Mouse (Mus musculus) kidney, embryonic 14.5 days (tissue): Measurements from ENCODE around the gene Zfp948. TPM values are rescaled to one million over a fixed set of nuclear protein-coding genes. Genes with fewer than 3 reads are reported as not detected.

Experiments used
- ATAC-seq: fragments of 200-750 bp; cut with Nextera tagmentation; 2 replicates; pipeline ENCODE4 v1.8.0; 2017; ENCODE audit warnings: moderate number of reproducible peaks, mild to moderate bottlenecking, moderate TSS enrichment, moderate library complexity; ENCODE audit not compliant: low FRiP score, low TSS enrichment
- H3K27ac ChIP-seq: fragments of 300-500 bp; sonication (generic); 2 replicates; pipeline ENCODE4 v1.5.1; 2014; ENCODE audit warnings: low read depth, mild to moderate bottlenecking, low read length, moderate library complexity, mixed read lengths
- H3K27me3 ChIP-seq: fragments of 300-500 bp; sonication (generic); 2 replicates; pipeline ENCODE4 v1.6.1; 2014; ENCODE audit warnings: mild to moderate bottlenecking, low read length; ENCODE audit not compliant: control insufficient read depth, insufficient read depth
- H3K36me3 ChIP-seq: fragments of 300-500 bp; sonication (generic); 2 replicates; pipeline ENCODE4 v1.6.1; 2014; ENCODE audit warnings: low read length, mixed read lengths; ENCODE audit not compliant: control insufficient read depth, insufficient read depth
- H3K4me1 ChIP-seq: fragments of 300-500 bp; sonication (generic); 2 replicates; pipeline ENCODE4 v1.6.1; 2014; ENCODE audit warnings: low read length, mixed read lengths; ENCODE audit not compliant: control insufficient read depth, insufficient read depth
- H3K4me2 ChIP-seq: fragments of 300-500 bp; sonication (generic); replicated peaks from 2 replicates; pipeline ENCODE4 v1.6.1; 2014; ENCODE audit warnings: low read depth, mild to moderate bottlenecking, low read length
- H3K4me3 ChIP-seq: fragments of 300-500 bp; sonication (generic); 2 replicates; pipeline ENCODE4 v1.5.1; 2014; ENCODE audit warnings: mild to moderate bottlenecking, low read length
- H3K9ac ChIP-seq: fragments of 300-500 bp; sonication (generic); 2 replicates; pipeline ENCODE4 v1.6.1; 2014; ENCODE audit warnings: low read depth, mild to moderate bottlenecking, low read length, moderate library complexity
- H3K9me3 ChIP-seq: fragments of 300-500 bp; sonication (generic); 2 replicates; pipeline ENCODE4 v1.6.1; 2016; ENCODE audit warnings: low read length; ENCODE audit not compliant: control insufficient read depth
- WGBS: fragments of 180-500 bp; shearing (Covaris S2); extraction: QIAGEN DNeasy Blood & Tissue Kit; methylation state at CpG from one replicate; pipeline ENCODE4 v1.1.7; 2014; 5-methylcytosine and 5-hydroxymethylcytosine counted together
- polyA plus RNA-seq: library from polyadenylated mRNA; unstranded; fragments of >200 nt; fragmentation: Nextera tagmentation; extraction: Ambion mirVana; gene quantifications from 2 replicates; pipeline ENCODE4 v1.2.1, GENCODE M21; 2014

Gene Zfp948
- polyA plus RNA-seq, 1 experiment from 2014 or later: 24.3 TPM

DNA sequence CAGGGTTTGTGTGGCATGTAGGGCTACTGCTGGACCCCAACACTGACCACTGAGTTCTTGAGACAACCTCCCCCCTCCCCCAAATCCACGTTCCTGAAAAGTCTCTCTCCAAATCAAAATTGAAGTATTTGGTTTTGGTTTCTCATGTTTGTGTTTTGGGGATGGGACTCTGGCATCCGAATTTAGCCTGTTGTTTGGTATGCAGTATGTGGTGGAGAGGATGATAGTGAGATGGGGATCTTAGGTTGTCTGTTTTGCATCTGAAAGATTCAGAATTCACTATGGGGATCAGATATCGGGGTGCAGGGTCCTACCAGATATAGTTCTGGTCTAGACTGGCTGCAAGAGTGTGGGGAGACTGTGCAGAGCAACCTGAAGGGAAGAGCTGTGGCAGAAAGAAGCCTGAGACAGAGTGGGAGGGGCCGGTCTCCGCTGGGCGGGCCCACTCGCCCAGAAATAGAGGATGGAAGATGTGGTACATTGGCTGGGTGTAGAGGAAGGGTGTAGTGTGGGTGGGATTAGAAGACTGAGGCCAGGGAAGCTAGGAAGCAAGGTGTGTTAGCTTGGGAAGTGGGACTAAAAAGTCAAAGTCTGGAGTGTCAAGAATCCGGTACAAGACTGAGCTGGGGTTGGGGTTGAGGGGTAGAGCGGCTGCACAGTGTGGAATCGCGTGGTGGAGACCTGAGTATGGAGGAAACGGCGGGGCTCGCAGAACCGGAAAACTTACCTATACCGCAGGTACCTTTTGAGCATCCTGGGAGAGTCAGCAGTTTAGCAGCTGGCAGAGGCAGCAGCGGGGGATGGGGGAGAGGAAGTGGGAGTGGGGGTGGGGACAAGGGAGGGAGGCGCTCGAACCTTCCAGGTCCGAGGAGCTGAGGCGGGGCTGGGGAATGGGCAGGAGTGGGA lies 31.5 kb upstream of the Zfp948 start, which contains the start of gene Zfp52:
Gene Zfp52, plus strand, starts transcription at position 444 of the 906 bp plus-strand sequence.
- ATAC-seq: peak; percentile 79
- Histone ChIP-seq H3K9ac (peak within 1 kb of the TSS; percentile 59), H3K4me2 (peak within 1 kb of the TSS; percentile 74), H3K4me1 (peaks cover 4% of the 10 kb centered on the region), H3K27me3 (no peaks in the 10 kb centered on the region), H3K9me3 (no peaks in the 10 kb centered on the region), H3K27ac (peak within 1 kb of the TSS; percentile 43; the same call in 1 of the 2 replicates), H3K36me3 (no peaks in the 10 kb centered on the region), H3K4me3 (peak within 1 kb of the TSS; percentile 58)
- WGBS: 2% methylated on average over 21 of the region's 21 CpGs

DNA sequence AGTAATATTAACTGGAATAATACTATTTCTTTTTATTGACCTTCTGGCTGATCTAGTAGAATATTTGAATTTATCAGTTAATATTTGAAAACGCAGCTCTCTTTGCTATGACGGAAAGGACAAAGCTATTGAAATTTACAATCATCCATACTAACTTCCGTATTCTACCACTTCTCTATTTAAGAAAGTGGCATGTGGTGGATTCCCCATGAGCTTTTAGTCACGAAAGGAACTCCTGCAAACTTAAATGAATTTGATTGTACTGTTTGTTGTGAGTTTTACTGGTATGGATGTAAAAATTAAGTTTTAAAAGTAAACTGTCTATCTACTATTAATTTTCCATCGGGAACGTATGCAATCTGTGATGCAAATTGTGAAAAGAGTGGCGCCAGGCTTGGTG lies 30.7 kb upstream of the Zfp948 start:
- no peak for ATAC-seq
- no peaks in the 10 kb centered on the region for H3K9me3 ChIP-seq
- peak overlapping the region; percentile 74 for H3K4me2 ChIP-seq
- H3K9ac ChIP-seq: peak overlapping the region; percentile 59; the same call in 1 of the 2 replicates
- H3K36me3 ChIP-seq: no peaks in the 10 kb centered on the region
- no peaks in the 10 kb centered on the region for H3K27me3 ChIP-seq
- peak overlapping the region; percentile 58 for H3K4me3 ChIP-seq
- H3K27ac ChIP-seq: no peak overlapping the region
- WGBS: 41% methylated on average over 7 of the region's 7 CpGs
- H3K4me1 ChIP-seq: peaks cover 4% of the 10 kb centered on the region

- Histone ChIP-seq H3K4me3 (no peak overlapping the region), H3K27ac (no peak overlapping the region), H3K27me3 (no peaks in the 10 kb centered on the region), H3K36me3 (no peaks in the 10 kb centered on the region), H3K9me3 (no peaks in the 10 kb centered on the region), H3K9ac (no peak overlapping the region), H3K4me2 (no peak overlapping the region), H3K4me1 (peaks cover 4% of the 10 kb centered on the region)
- WGBS: 68% methylated on average over 2 of the region's 2 CpGs
- no peak for ATAC-seq
Measured at GRCm38 (mm10) chr17:21536676-21537075, 30.1 kb upstream of the Zfp948 start.

DNA sequence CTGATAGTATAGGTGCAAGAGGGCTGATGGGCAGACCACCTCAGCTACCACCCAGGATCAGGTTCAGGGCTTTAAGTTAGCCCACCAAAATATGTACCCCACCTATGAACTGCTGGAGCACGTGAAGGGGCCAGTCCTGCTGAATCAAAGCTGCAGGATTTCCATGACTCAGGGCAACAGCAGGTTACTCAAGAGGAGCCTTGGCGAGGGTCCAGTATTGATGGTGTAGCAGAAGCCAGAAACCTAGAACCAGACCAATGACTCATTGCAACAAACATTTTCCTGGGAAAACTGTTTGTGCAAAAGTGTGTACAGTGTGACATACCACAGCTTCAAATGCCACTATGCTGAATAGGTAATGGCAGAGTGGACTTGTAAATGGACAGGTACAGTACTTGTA lies 9.0 kb upstream of the Zfp948 start:
- no peaks in the 10 kb centered on the region for H3K27me3 ChIP-seq
- H3K9me3 ChIP-seq: no peaks in the 10 kb centered on the region
- peaks cover 8% of the 10 kb centered on the region; the same call in 1 of the 2 replicates for H3K36me3 ChIP-seq
- H3K4me1 ChIP-seq: no peaks in the 10 kb centered on the region
- ATAC-seq: no peak
- H3K27ac ChIP-seq: no peak overlapping the region
- no peak overlapping the region for H3K4me3 ChIP-seq
- no peak overlapping the region for H3K9ac ChIP-seq
- WGBS: 93% methylated on average over 2 of the region's 2 CpGs
- no peak overlapping the region for H3K4me2 ChIP-seq

DNA sequence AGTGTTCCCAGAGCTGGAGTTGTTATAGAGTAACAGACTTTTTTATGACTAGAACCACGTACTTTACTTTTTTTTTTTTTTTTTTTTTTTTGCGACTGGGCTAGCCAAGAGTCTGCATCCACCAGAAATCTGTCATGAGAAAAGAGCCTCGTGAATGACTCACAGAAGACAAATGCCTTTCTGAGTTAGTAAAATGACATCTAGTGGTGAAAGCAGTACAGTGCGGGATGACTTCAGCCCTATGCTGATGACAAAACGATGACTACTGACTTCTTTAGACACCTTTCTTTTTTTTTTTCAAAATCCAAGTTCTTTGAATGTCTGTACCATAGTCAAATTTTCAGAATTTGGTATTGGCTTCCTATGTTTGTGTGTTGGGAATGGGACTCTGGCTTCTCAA lies 588 bp upstream of the Zfp948 start:
- H3K4me3 ChIP-seq: peak overlapping the region; percentile 62
- 3% methylated on average over 5 of the region's 5 CpGs for WGBS
- H3K4me1 ChIP-seq: 0 out of 2 replicates have a peak, but pooled peaks cover 3% of the 10 kb centered on the region
- no peaks in the 10 kb centered on the region for H3K27me3 ChIP-seq
- ATAC-seq: peak; percentile 61
- peak overlapping the region; percentile 60 for H3K4me2 ChIP-seq
- H3K9me3 ChIP-seq: no peaks in the 10 kb centered on the region
- peaks cover 7% of the 10 kb centered on the region; the same call in 1 of the 2 replicates for H3K36me3 ChIP-seq
- H3K27ac ChIP-seq: peak overlapping the region; percentile 76; the same call in 1 of the 2 replicates
- H3K9ac ChIP-seq: peak overlapping the region; percentile 61; the same call in 1 of the 2 replicates

DNA sequence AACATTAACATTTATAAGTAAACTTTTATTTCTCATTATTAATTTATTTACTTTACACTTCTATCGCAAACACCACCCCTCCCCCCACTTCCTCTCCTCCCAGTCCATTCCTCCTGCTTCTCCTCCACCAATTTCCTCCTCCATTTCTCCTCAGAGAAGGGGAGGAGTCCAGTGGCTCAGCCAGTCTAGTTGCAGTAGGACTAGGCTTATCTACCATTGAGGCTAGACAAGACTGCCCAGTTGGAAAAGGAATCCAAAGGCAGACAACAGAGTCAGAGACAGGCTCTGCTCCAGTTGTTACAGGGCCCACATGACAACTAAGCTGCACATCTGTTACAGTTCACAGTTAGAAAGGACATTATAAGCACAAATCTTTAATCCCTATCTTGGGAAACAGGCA lies 888 bp downstream of the Zfp948 start:
- no peak overlapping the region for H3K9ac ChIP-seq
- H3K4me1 ChIP-seq: 0 out of 2 replicates have a peak, but pooled peaks cover 3% of the 10 kb centered on the region
- peaks cover 7% of the 10 kb centered on the region; the same call in 1 of the 2 replicates for H3K36me3 ChIP-seq
- peak; percentile 33 for ATAC-seq
- H3K4me2 ChIP-seq: peak overlapping the region; percentile 60
- H3K9me3 ChIP-seq: no peaks in the 10 kb centered on the region
- no peaks in the 10 kb centered on the region for H3K27me3 ChIP-seq
- no peak overlapping the region for H3K27ac ChIP-seq
- peak overlapping the region; percentile 62 for H3K4me3 ChIP-seq
- 23% methylated on average over 1 of the region's 1 CpGs for WGBS

DNA sequence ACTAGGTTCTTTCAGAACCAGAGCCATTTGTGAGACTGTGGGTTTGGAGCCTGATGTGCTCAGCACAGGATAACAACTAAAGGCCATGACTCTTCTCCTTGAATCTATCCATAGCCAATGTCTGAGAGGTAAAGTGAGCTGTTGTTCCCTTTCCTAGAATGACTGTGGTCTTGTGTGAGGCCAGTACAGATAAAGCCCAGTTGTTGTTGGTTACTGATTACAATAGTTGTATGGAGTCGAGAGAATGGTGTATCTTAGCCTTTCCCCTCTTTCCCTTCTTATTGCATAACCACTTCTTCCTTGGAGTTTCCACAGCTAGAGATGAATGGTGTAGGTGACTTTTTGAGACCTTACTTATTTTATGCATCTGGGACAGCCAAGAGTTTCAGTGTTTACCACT lies 12.3 kb downstream of the Zfp948 start:
- 88% methylated on average over 1 of the region's 1 CpGs for WGBS
- Histone ChIP-seq H3K36me3 (peaks cover 28% of the 10 kb centered on the region; the same call in 1 of the 2 replicates), H3K4me2 (no peak overlapping the region)

DNA sequence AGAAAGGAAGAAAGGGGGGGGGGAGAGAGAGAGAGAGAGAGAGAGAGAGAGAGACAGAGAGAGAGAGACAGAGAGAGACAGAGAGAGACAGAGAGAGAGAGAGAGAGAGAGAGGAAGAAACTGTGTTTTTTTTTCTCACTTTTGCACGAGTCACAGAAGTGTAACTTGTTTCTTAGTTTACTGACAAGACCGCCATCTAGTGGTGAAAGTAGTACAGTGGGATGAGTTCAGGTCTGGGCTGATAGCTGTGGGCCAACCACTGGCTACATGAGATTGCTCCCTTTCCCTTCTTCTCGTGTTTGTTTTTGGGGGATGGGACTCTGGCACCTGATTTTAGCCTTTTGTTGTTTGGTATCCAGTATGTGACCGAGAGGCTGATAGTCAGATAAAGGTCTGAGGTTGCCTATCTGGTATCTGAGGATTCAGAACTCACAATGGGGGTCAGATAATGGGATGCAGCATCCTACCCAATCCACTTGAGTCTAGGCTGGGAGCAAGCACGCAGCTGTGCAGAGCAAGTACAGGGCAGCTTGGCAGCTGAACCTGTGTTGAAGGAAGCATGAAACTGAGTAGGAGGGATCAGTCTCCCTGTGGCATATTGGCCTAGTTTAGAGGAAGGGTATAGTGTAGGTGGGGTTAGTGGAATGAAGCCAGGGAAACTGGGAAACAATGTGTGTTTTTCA lies 12.8 kb downstream of the Zfp948 start:
- peaks cover 33% of the 10 kb centered on the region; the same call in 1 of the 2 replicates for H3K36me3 ChIP-seq

More for the DNA sequence above, 12.3 kb downstream of the Zfp948 start:
- Histone ChIP-seq H3K9ac (no peak overlapping the region), H3K4me1 (no peaks in the 10 kb centered on the region), H3K4me3 (no peak overlapping the region), H3K27ac (no peak overlapping the region), H3K27me3 (no peaks in the 10 kb centered on the region), H3K9me3 (no peaks in the 10 kb centered on the region)
- ATAC-seq: no peak

More for the DNA sequence above, 12.8 kb downstream of the Zfp948 start:
- peak; percentile 77; the same call in 1 of the 2 replicates for ATAC-seq
- Histone ChIP-seq H3K4me2 (no peak overlapping the region), H3K9me3 (no peaks in the 10 kb centered on the region), H3K27me3 (no peaks in the 10 kb centered on the region), H3K4me3 (no peak overlapping the region), H3K4me1 (no peaks in the 10 kb centered on the region), H3K27ac (no peak overlapping the region), H3K9ac (no peak overlapping the region)
- 30% methylated on average over 5 of the region's 5 CpGs for WGBS
